Mouse (Mus musculus): ENCODE measurements at regions not wholly inside any gene's neighbourhood (a gene's known extent, or its start where the extent isn't known, plus 50 kb on each side); places are given as distances from the start of the nearest gene placed in this dataset.

GRCm38 (mm10) chr1:73528623-73529022 is 512.9 kb upstream of the Tnp1 start:
- Histone ChIP-seq H3K36me3 (no peaks in the 10 kb centered on the region), H3K27ac (no peak overlapping the region), H3K4me3 (no peak overlapping the region), H3K9me3 (no peaks in the 10 kb centered on the region), H3K4me1 (no peaks in the 10 kb centered on the region), H3K27me3 (no peaks in the 10 kb centered on the region), H3K4me2 (replicated peaks) (no peak overlapping the region), H3K9ac (no peak overlapping the region)
- ATAC-seq (ENCODE audit: insufficient number of reproducible peaks, insufficient read depth, low FRiP score, low TSS enrichment), result no peak
- WGBS, result 93% methylated on average over 1 of the region's 1 CpGs

- no peak overlapping the region for H3K4me3 ChIP-seq
- ATAC-seq (ENCODE audit: insufficient number of reproducible peaks, insufficient read depth, low FRiP score, low TSS enrichment), result no peak
- WGBS, result 76% methylated on average over 8 of the region's 8 CpGs
- H3K4me2 ChIP-seq (replicated peaks), result no peak overlapping the region
- no peaks in the 10 kb centered on the region for H3K4me1 ChIP-seq
- no peak overlapping the region for H3K9ac ChIP-seq
- no peaks in the 10 kb centered on the region for H3K9me3 ChIP-seq
- no peak overlapping the region for H3K27ac ChIP-seq
- no peaks in the 10 kb centered on the region for H3K36me3 ChIP-seq
- H3K27me3 ChIP-seq, result no peaks in the 10 kb centered on the region
Measured at GRCm38 (mm10) chr1:73516441-73516840, 500.7 kb upstream of the Tnp1 start.

- WGBS, result 89% methylated on average over 5 of the region's 5 CpGs
- ATAC-seq (ENCODE audit: insufficient number of reproducible peaks, insufficient read depth, low FRiP score, low TSS enrichment), result no peak
- Histone ChIP-seq H3K9ac (no peak overlapping the region), H3K9me3 (no peaks in the 10 kb centered on the region), H3K4me3 (no peak overlapping the region), H3K27me3 (no peaks in the 10 kb centered on the region), H3K4me2 (replicated peaks) (no peak overlapping the region), H3K27ac (no peak overlapping the region), H3K4me1 (no peaks in the 10 kb centered on the region), H3K36me3 (no peaks in the 10 kb centered on the region)
Measured at GRCm38 (mm10) chr1:73515781-73516180, 500.1 kb upstream of the Tnp1 start.

GRCm38 (mm10) chr1:73513822-73514221 is 498.1 kb upstream of the Tnp1 start:
- Histone ChIP-seq H3K4me3 (no peak overlapping the region), H3K9me3 (no peaks in the 10 kb centered on the region), H3K27ac (no peak overlapping the region), H3K36me3 (no peaks in the 10 kb centered on the region), H3K4me1 (no peaks in the 10 kb centered on the region), H3K9ac (no peak overlapping the region), H3K4me2 (replicated peaks) (no peak overlapping the region), H3K27me3 (no peaks in the 10 kb centered on the region)
- ATAC-seq (ENCODE audit: insufficient number of reproducible peaks, insufficient read depth, low FRiP score, low TSS enrichment), result no peak
- WGBS, result 56% methylated on average over 5 of the region's 5 CpGs

- Histone ChIP-seq H3K9ac (no peak overlapping the region), H3K36me3 (no peaks in the 10 kb centered on the region), H3K27ac (no peak overlapping the region), H3K4me2 (replicated peaks) (no peak overlapping the region), H3K4me1 (no peaks in the 10 kb centered on the region), H3K9me3 (no peaks in the 10 kb centered on the region), H3K27me3 (no peaks in the 10 kb centered on the region), H3K4me3 (no peak overlapping the region)
- 91% methylated on average over 2 of the region's 2 CpGs for WGBS
- no peak for ATAC-seq (ENCODE audit: insufficient number of reproducible peaks, insufficient read depth, low FRiP score, low TSS enrichment)
Measured at GRCm38 (mm10) chr1:73512836-73513235, 497.1 kb upstream of the Tnp1 start.

- WGBS, result 60% methylated on average over 10 of the region's 10 CpGs
- ATAC-seq (ENCODE audit: insufficient number of reproducible peaks, insufficient read depth, low FRiP score, low TSS enrichment), result no peak
- no peak overlapping the region for H3K27ac ChIP-seq
- no peak overlapping the region for H3K4me2 ChIP-seq (replicated peaks)
- H3K9me3 ChIP-seq, result no peaks in the 10 kb centered on the region
- no peaks in the 10 kb centered on the region for H3K36me3 ChIP-seq
- no peaks in the 10 kb centered on the region for H3K27me3 ChIP-seq
- no peaks in the 10 kb centered on the region for H3K4me1 ChIP-seq
- no peak overlapping the region for H3K4me3 ChIP-seq
- H3K9ac ChIP-seq, result no peak overlapping the region
Measured at GRCm38 (mm10) chr1:73507071-73507754, 491.5 kb upstream of the Tnp1 start.

- Histone ChIP-seq H3K9ac (no peak overlapping the region), H3K4me3 (no peak overlapping the region), H3K9me3 (no peaks in the 10 kb centered on the region), H3K27me3 (no peaks in the 10 kb centered on the region), H3K36me3 (no peaks in the 10 kb centered on the region), H3K4me1 (no peaks in the 10 kb centered on the region), H3K27ac (no peak overlapping the region), H3K4me2 (replicated peaks) (no peak overlapping the region)
- WGBS, result 83% methylated on average over 4 of the region's 4 CpGs
- no peak for ATAC-seq (ENCODE audit: insufficient number of reproducible peaks, insufficient read depth, low FRiP score, low TSS enrichment)
Measured at GRCm38 (mm10) chr1:73503611-73504010, 487.9 kb upstream of the Tnp1 start.

GRCm38 (mm10) chr1:73500671-73501070 is 485.0 kb upstream of the Tnp1 start:
- Histone ChIP-seq H3K36me3 (no peaks in the 10 kb centered on the region), H3K27ac (no peak overlapping the region), H3K4me1 (no peaks in the 10 kb centered on the region), H3K9me3 (no peaks in the 10 kb centered on the region), H3K27me3 (no peaks in the 10 kb centered on the region), H3K4me3 (no peak overlapping the region), H3K4me2 (replicated peaks) (no peak overlapping the region), H3K9ac (no peak overlapping the region)
- 80% methylated on average over 3 of the region's 3 CpGs for WGBS
- ATAC-seq (ENCODE audit: insufficient number of reproducible peaks, insufficient read depth, low FRiP score, low TSS enrichment), result no peak

- no peak overlapping the region for H3K4me2 ChIP-seq (replicated peaks)
- H3K27me3 ChIP-seq, result no peaks in the 10 kb centered on the region
- H3K4me3 ChIP-seq, result no peak overlapping the region
- no peaks in the 10 kb centered on the region for H3K36me3 ChIP-seq
- no peak overlapping the region for H3K9ac ChIP-seq
- H3K27ac ChIP-seq, result no peak overlapping the region
- H3K4me1 ChIP-seq, result no peaks in the 10 kb centered on the region
- no peak for ATAC-seq (ENCODE audit: insufficient number of reproducible peaks, insufficient read depth, low FRiP score, low TSS enrichment)
- H3K9me3 ChIP-seq, result no peaks in the 10 kb centered on the region
Measured at GRCm38 (mm10) chr1:73495971-73496749, 480.5 kb upstream of the Tnp1 start.

GRCm38 (mm10) chr1:73481956-73482355 is 466.2 kb upstream of the Tnp1 start:
- no peak overlapping the region for H3K9ac ChIP-seq
- no peak for ATAC-seq (ENCODE audit: insufficient number of reproducible peaks, insufficient read depth, low FRiP score, low TSS enrichment)
- 65% methylated on average over 2 of the region's 2 CpGs for WGBS
- H3K4me1 ChIP-seq, result peaks cover 7% of the 10 kb centered on the region; the same call in 1 of the 2 replicates
- H3K36me3 ChIP-seq, result no peaks in the 10 kb centered on the region
- H3K4me2 ChIP-seq (replicated peaks), result no peak overlapping the region
- H3K27me3 ChIP-seq, result no peaks in the 10 kb centered on the region
- H3K9me3 ChIP-seq, result no peaks in the 10 kb centered on the region
- H3K4me3 ChIP-seq, result no peak overlapping the region
- no peak overlapping the region for H3K27ac ChIP-seq

- WGBS, result 30% methylated on average over 4 of the region's 4 CpGs
- H3K36me3 ChIP-seq, result no peaks in the 10 kb centered on the region
- no peak overlapping the region; the same call in 1 of the 2 replicates for H3K27ac ChIP-seq
- H3K4me2 ChIP-seq (replicated peaks), result no peak overlapping the region
- no peaks in the 10 kb centered on the region for H3K9me3 ChIP-seq
- H3K4me3 ChIP-seq, result no peak overlapping the region
- H3K9ac ChIP-seq, result no peak overlapping the region
- H3K4me1 ChIP-seq, result peaks cover 7% of the 10 kb centered on the region; the same call in 1 of the 2 replicates
- no peaks in the 10 kb centered on the region for H3K27me3 ChIP-seq
- no peak for ATAC-seq (ENCODE audit: insufficient number of reproducible peaks, insufficient read depth, low FRiP score, low TSS enrichment)
Measured at GRCm38 (mm10) chr1:73479349-73479920, 463.7 kb upstream of the Tnp1 start.

GRCm38 (mm10) chr1:73460598-73460997 is 444.9 kb upstream of the Tnp1 start:
- H3K4me3 ChIP-seq, result no peak overlapping the region
- H3K9me3 ChIP-seq, result no peaks in the 10 kb centered on the region
- H3K9ac ChIP-seq, result no peak overlapping the region
- 86% methylated on average over 3 of the region's 3 CpGs for WGBS
- no peaks in the 10 kb centered on the region for H3K36me3 ChIP-seq
- no peak overlapping the region for H3K4me2 ChIP-seq (replicated peaks)
- H3K4me1 ChIP-seq, result no peaks in the 10 kb centered on the region
- H3K27me3 ChIP-seq, result no peaks in the 10 kb centered on the region
- ATAC-seq (ENCODE audit: insufficient number of reproducible peaks, insufficient read depth, low FRiP score, low TSS enrichment), result no peak
- no peak overlapping the region for H3K27ac ChIP-seq
